ENCODE assay signal across 19 mouse cellular contexts in genomic region chr3:78477689-78478088, GRCm38 (mm10).
DNase-seq lines count a peak whose midpoint lies in the region; ATAC-seq lines count a peak whose summit lies in the region.
"Had no signal": no experiment of that assay in that cellular context is flagged by ENCODE, and none has a peak within 500 bp of the region (broad histone marks: within the 10 kb centered on the region; RNA-seq: fewer than 3 reads in every experiment).

No protein-coding gene starts in this region.

- H3K36me3 ChIP-seq in hindbrain, embryonic 14.5 days (replicated peaks; ENCODE audit: control insufficient read depth, insufficient read depth): no peaks in the 10 kb centered on the region
- no peaks in the 10 kb centered on the region for H3K36me3 ChIP-seq in hindbrain, embryonic 13.5 days
- no peaks in the 10 kb centered on the region for H3K36me3 ChIP-seq in neural tube, embryonic 12.5 days
- H3K36me3 ChIP-seq in neural tube, embryonic 15.5 days: no peaks in the 10 kb centered on the region
- H3K36me3 ChIP-seq: G1E; heart, embryonic 10.5 days; kidney, embryonic 15.5 days; limb, embryonic 10.5 days had no signal

- no peak overlapping the region for H3K27ac ChIP-seq in hindbrain, embryonic 14.5 days
- H3K27ac ChIP-seq in hindbrain, embryonic 13.5 days: no peak overlapping the region
- no peak overlapping the region for H3K27ac ChIP-seq in neural tube, embryonic 12.5 days
- no peak overlapping the region for H3K27ac ChIP-seq in neural tube, embryonic 15.5 days (replicated peaks)
- H3K27ac ChIP-seq: heart, embryonic 10.5 days; kidney, embryonic 15.5 days; left cerebral cortex, adult 2 months; limb, embryonic 10.5 days had no signal

- H3K9me3 ChIP-seq in hindbrain, embryonic 14.5 days (ENCODE audit: control insufficient read depth, low read length): no peaks in the 10 kb centered on the region
- H3K9me3 ChIP-seq in hindbrain, embryonic 13.5 days: no peaks in the 10 kb centered on the region
- H3K9me3 ChIP-seq in neural tube, embryonic 12.5 days: no peaks in the 10 kb centered on the region
- no peaks in the 10 kb centered on the region for H3K9me3 ChIP-seq in neural tube, embryonic 15.5 days (replicated peaks)
- H3K9me3 ChIP-seq: G1E; heart, embryonic 10.5 days; kidney, embryonic 15.5 days; limb, embryonic 10.5 days had no signal

- no peak overlapping the region for H3K4me3 ChIP-seq in hindbrain, embryonic 14.5 days (replicated peaks; ENCODE audit: low read length)
- no peak overlapping the region for H3K4me3 ChIP-seq in hindbrain, embryonic 13.5 days
- H3K4me3 ChIP-seq in neural tube, embryonic 12.5 days: no peak overlapping the region
- H3K4me3 ChIP-seq in neural tube, embryonic 15.5 days (replicated peaks): no peak overlapping the region
- H3K4me3 ChIP-seq: heart, embryonic 10.5 days; kidney, embryonic 15.5 days; left cerebral cortex, adult 2 months; limb, embryonic 10.5 days had no signal

- no peak overlapping the region for H3K4me2 ChIP-seq in hindbrain, embryonic 14.5 days (replicated peaks)
- H3K4me2 ChIP-seq in hindbrain, embryonic 13.5 days: no peak overlapping the region
- H3K4me2 ChIP-seq in neural tube, embryonic 12.5 days (replicated peaks): no peak overlapping the region
- H3K4me2 ChIP-seq in neural tube, embryonic 15.5 days: no peak overlapping the region
- H3K4me2 ChIP-seq: kidney, embryonic 15.5 days had no signal

- ATAC-seq in hindbrain, embryonic 14.5 days (ENCODE audit: low FRiP score): 0 out of 2 replicates have a peak, but pooled peaks have one; percentile 60
- no peak for ATAC-seq in hindbrain, embryonic 13.5 days (ENCODE audit: low FRiP score)
- 0 out of 2 replicates have a peak, but pooled peaks have one; percentile 48 for ATAC-seq in neural tube, embryonic 12.5 days (ENCODE audit: low FRiP score, low read depth)
- ATAC-seq in neural tube, embryonic 15.5 days (ENCODE audit: low FRiP score): no peak
- ATAC-seq: hindbrain, embryonic 16.5 days; intestine, postnatal 0 days; liver, postnatal 0 days had no signal

- H3K9ac ChIP-seq in hindbrain, embryonic 14.5 days: no peak overlapping the region
- H3K9ac ChIP-seq in hindbrain, embryonic 13.5 days: no peak overlapping the region
- no peak overlapping the region for H3K9ac ChIP-seq in neural tube, embryonic 12.5 days
- no peak overlapping the region for H3K9ac ChIP-seq in neural tube, embryonic 15.5 days (replicated peaks)
- H3K9ac ChIP-seq: kidney, embryonic 15.5 days; liver, postnatal 0 days had no signal

- peak; percentile 2 for DNase-seq in embryo, embryonic 11 days
- DNase-seq in embryo, embryonic 10.5 days (ENCODE audit: low spot score): no peak
- no peak for DNase-seq in hindbrain, embryonic 14.5 days (ENCODE audit: low spot score)
- no peak for DNase-seq in heart, adult 8-10 months (ENCODE audit: low spot score)
- DNase-seq: cerebellum, adult 9-10 months; liver, postnatal 0 days; lung, postnatal 14 days; right cerebral cortex, postnatal 25 days; thymus, postnatal 36 days had no signal

- no peaks in the 10 kb centered on the region for H3K4me1 ChIP-seq in hindbrain, embryonic 14.5 days (replicated peaks; ENCODE audit: control insufficient read depth, insufficient read depth, low read length)
- H3K4me1 ChIP-seq in hindbrain, embryonic 13.5 days (replicated peaks): no peaks in the 10 kb centered on the region
- no peaks in the 10 kb centered on the region for H3K4me1 ChIP-seq in neural tube, embryonic 12.5 days
- no peaks in the 10 kb centered on the region for H3K4me1 ChIP-seq in neural tube, embryonic 15.5 days
- H3K4me1 ChIP-seq: heart, embryonic 10.5 days; kidney, embryonic 15.5 days; limb, embryonic 10.5 days had no signal

- no peaks in the 10 kb centered on the region for H3K27me3 ChIP-seq in hindbrain, embryonic 14.5 days (ENCODE audit: control insufficient read depth, insufficient read depth, low read length)
- H3K27me3 ChIP-seq in hindbrain, embryonic 13.5 days: no peaks in the 10 kb centered on the region
- H3K27me3 ChIP-seq in neural tube, embryonic 12.5 days (replicated peaks): no peaks in the 10 kb centered on the region
- H3K27me3 ChIP-seq in neural tube, embryonic 15.5 days (replicated peaks): no peaks in the 10 kb centered on the region
- H3K27me3 ChIP-seq: kidney, embryonic 15.5 days had no signal

- WGBS in hindbrain, embryonic 14.5 days: 23% methylated on average over 2 of the region's 2 CpGs
- 38% methylated on average over 2 of the region's 2 CpGs for WGBS in hindbrain, embryonic 13.5 days
- 43% methylated on average over 2 of the region's 2 CpGs for WGBS in neural tube, embryonic 12.5 days
- WGBS in neural tube, embryonic 15.5 days: 36% methylated on average over 2 of the region's 2 CpGs

Comparison
In these comparisons a context has a peak if more than half of its experiments do, and no peak if none do; other contexts are left out.
1. ATAC-seq: peak in hindbrain, embryonic 14.5 days (single experiment) and neural tube, embryonic 12.5 days (single experiment); none in hindbrain, embryonic 13.5 days (single experiment) and neural tube, embryonic 15.5 days (single experiment).